Mouse (Mus musculus) neural tube, embryonic 12.5 days (tissue): ENCODE data around the gene Fam83e. TPM values are rescaled to one million over a fixed set of nuclear protein-coding genes. Genes with fewer than 3 reads are reported as not detected.

ENCODE experiments used
- ATAC-seq: fragments of 200-750 bp; cut with Nextera tagmentation; 2 replicates; pipeline ENCODE4 v1.8.0; 2017; ENCODE audit warnings: low read depth, mild to moderate bottlenecking, moderate TSS enrichment, moderate library complexity; ENCODE audit not compliant: low FRiP score
- H3K27ac ChIP-seq: fragments of 300-500 bp; sonication (generic); 2 replicates; pipeline ENCODE4 v1.5.1; 2016
- H3K27me3 ChIP-seq: fragments of 300-500 bp; sonication (generic); replicated peaks from 2 replicates; pipeline ENCODE4 v1.6.1; 2016; ENCODE audit warnings: mild to moderate bottlenecking
- H3K36me3 ChIP-seq: fragments of 300-500 bp; sonication (generic); 2 replicates; pipeline ENCODE4 v1.6.1; 2016; ENCODE audit warnings: mild to moderate bottlenecking
- H3K4me1 ChIP-seq: fragments of 300-500 bp; sonication (generic); 2 replicates; pipeline ENCODE4 v1.6.1; 2016
- H3K4me2 ChIP-seq: fragments of 300-500 bp; sonication (generic); replicated peaks from 2 replicates; pipeline ENCODE4 v1.6.1; 2016; ENCODE audit warnings: mild to moderate bottlenecking
- H3K4me3 ChIP-seq: fragments of 300-500 bp; sonication (generic); 2 replicates; pipeline ENCODE4 v1.5.1; 2016
- H3K9ac ChIP-seq: fragments of 300-500 bp; sonication (generic); 2 replicates; pipeline ENCODE4 v1.6.1; 2016; ENCODE audit warnings: mild to moderate bottlenecking
- H3K9me3 ChIP-seq: fragments of 300-500 bp; sonication (generic); 2 replicates; pipeline ENCODE4 v1.6.1; 2016; ENCODE audit warnings: mild to moderate bottlenecking
- WGBS: fragments of 180-500 bp; shearing (Covaris S2); methylation state at CpG from one replicate; pipeline ENCODE4 v1.1.7; 2016; 5-methylcytosine and 5-hydroxymethylcytosine counted together
- polyA plus RNA-seq: library from polyadenylated mRNA; unstranded; fragments of >200 nt; fragmentation: Nextera tagmentation; extraction: Ambion mirVana; gene quantifications from 2 replicates; pipeline ENCODE4 v1.2.1, GENCODE M21; 2016

Fam83e gene
- polyA plus RNA-seq, 1 experiment from 2014 or later = 0.94 TPM

DNA sequence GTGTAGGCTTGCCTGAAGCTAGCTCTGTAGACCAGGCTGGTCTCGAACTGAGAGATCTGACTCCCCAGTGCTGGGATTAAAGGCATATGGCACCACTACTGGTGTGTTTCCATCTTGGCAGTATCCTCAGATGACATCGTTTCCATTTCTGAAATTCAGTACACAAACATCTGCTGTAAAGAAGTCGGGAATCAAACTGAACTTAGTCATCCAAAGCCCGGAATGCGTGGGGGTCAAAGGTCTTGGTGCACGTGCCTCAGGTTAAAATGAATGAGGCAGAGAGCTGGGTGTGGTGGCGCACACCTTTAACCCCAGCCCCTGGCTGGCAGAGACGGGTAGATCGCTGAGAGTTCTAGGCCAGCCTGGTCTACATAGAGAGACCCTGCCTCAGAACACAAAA is 29.1 kb downstream of the Fam83e start:
- no peaks in the 10 kb centered on the region for H3K27me3 ChIP-seq
- no peak overlapping the region for H3K9ac ChIP-seq
- WGBS = 80% methylated on average over 9 of the region's 9 CpGs
- H3K4me2 ChIP-seq = no peak overlapping the region
- H3K4me3 ChIP-seq = no peak overlapping the region
- H3K27ac ChIP-seq = no peak overlapping the region
- H3K4me1 ChIP-seq = 0 out of 2 replicates have a peak, but pooled peaks cover 12% of the 10 kb centered on the region
- H3K9me3 ChIP-seq = no peaks in the 10 kb centered on the region
- no peak for ATAC-seq
- no peaks in the 10 kb centered on the region for H3K36me3 ChIP-seq

- 55% methylated on average over 6 of the region's 6 CpGs for WGBS
- peaks cover 27% of the 10 kb centered on the region for H3K27me3 ChIP-seq
- H3K36me3 ChIP-seq = no peaks in the 10 kb centered on the region
- no peaks in the 10 kb centered on the region for H3K9me3 ChIP-seq
- H3K4me1 ChIP-seq = peaks cover 5% of the 10 kb centered on the region
- no peak overlapping the region for H3K4me2 ChIP-seq
- no peak overlapping the region for H3K4me3 ChIP-seq
- H3K27ac ChIP-seq = no peak overlapping the region
- no peak for ATAC-seq
- no peak overlapping the region for H3K9ac ChIP-seq
Observed at GRCm38 (mm10) chr7:45755703-45756102, 34.7 kb downstream of the Fam83e start.

DNA sequence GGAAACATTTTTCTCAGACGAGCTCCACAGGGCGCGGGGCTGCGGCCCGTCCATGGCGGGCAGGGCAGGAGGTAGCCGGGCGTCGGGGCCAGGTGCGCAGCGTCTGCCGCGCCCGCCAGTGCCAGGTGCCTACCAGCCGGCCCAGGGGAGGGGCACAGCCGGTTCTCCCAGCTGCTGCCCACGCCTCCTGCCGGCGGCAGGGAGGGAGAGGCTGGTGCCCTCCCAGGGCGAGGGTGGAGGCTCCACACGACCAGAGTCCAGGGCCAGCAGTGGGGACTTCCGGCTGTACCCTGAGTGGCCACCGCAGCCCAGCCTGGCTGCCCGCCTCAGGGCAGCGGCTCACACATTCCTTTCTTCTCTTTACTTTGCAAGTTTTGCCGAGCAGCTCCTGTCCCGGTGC is 38.4 kb downstream of the Fam83e start:
- no peaks in the 10 kb centered on the region for H3K9me3 ChIP-seq
- 8% methylated on average over 22 of the region's 27 CpGs for WGBS
- ATAC-seq = no peak
- peak overlapping the region; percentile 51 for H3K4me2 ChIP-seq
- peaks cover 27% of the 10 kb centered on the region for H3K27me3 ChIP-seq
- H3K36me3 ChIP-seq = no peaks in the 10 kb centered on the region
- peaks cover 5% of the 10 kb centered on the region for H3K4me1 ChIP-seq
- 0 out of 2 replicates have a peak overlapping the region, but pooled peaks have one; percentile 26 for H3K9ac ChIP-seq
- H3K27ac ChIP-seq = no peak overlapping the region
- 0 out of 2 replicates have a peak overlapping the region, but pooled peaks have one; percentile 13 for H3K4me3 ChIP-seq

DNA sequence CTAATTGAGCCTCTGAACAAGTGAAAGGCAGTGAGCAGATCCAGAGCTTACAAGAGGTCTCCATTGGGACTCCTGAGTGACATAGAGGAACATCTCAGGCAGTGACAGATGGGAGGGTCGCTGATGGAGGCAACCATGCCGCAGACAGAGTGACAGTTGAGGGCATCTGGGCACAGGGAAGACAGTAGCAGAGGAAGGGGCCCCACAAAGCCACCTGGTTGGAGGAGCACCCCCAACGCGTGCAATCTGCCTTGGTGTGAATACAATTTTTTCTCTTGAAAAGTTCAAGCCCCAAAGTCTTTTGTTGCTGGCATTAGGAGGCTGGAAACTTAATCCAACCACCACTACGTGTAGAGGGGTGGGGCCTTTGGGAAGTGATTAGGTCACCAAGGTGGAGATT is 39.1 kb downstream of the Fam83e start:
- no peak overlapping the region for H3K4me2 ChIP-seq
- H3K4me3 ChIP-seq = no peak overlapping the region
- no peak for ATAC-seq
- WGBS = 73% methylated on average over 5 of the region's 5 CpGs
- H3K9ac ChIP-seq = no peak overlapping the region
- no peaks in the 10 kb centered on the region for H3K36me3 ChIP-seq
- H3K27me3 ChIP-seq = peaks cover 27% of the 10 kb centered on the region
- H3K9me3 ChIP-seq = no peaks in the 10 kb centered on the region
- peaks cover 5% of the 10 kb centered on the region for H3K4me1 ChIP-seq
- H3K27ac ChIP-seq = no peak overlapping the region

DNA sequence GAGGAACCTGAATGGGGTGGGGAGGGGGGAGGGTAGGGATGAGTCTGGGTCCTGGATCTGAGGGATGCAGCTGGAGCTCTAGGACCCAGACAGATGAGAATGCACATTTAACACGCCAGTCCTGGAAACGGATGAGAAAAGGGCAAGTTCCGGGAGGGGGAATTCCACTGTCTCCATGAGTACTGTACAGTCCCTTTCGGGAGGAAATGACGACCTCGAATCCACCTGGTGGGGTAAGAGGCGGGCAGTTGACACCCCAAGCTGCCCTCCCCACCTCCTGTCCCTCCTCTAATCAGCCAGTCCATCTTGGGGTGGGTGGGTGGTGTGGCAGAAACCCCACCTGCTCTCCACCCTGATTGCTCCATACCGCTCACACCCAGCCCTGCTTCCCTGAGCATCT is 45.0 kb downstream of the Fam83e start:
- H3K4me1 ChIP-seq = no peaks in the 10 kb centered on the region
- no peak overlapping the region for H3K9ac ChIP-seq
- no peaks in the 10 kb centered on the region for H3K27me3 ChIP-seq
- no peak overlapping the region for H3K27ac ChIP-seq
- no peak overlapping the region for H3K4me2 ChIP-seq
- H3K36me3 ChIP-seq = no peaks in the 10 kb centered on the region
- H3K4me3 ChIP-seq = no peak overlapping the region
- 57% methylated on average over 8 of the region's 8 CpGs for WGBS
- no peaks in the 10 kb centered on the region for H3K9me3 ChIP-seq
- ATAC-seq = no peak

DNA sequence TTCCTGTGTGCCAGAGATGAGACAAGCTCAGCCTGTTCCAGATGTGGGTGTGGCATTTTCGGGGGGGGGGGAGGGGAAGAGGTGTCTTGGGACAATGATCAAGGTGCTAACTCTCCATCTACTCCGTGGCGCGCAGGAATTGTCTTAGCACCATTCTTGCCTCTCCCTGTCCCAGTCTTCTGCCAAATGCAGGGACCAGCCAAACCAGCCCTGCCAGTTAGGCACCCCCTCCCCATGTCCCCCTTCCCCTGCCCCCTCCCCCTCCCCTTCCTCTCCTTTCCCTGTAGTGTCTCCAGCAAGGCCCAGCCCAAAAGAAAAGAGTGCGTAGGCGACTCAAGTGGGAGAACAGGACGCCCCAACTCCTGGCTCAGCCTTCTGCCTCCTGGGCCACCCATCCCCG is 45.8 kb downstream of the Fam83e start:
- ATAC-seq = no peak
- Histone ChIP-seq H3K27me3 (no peaks in the 10 kb centered on the region), H3K9me3 (no peaks in the 10 kb centered on the region), H3K4me1 (no peaks in the 10 kb centered on the region), H3K9ac (no peak overlapping the region), H3K4me3 (no peak overlapping the region), H3K4me2 (no peak overlapping the region), H3K36me3 (no peaks in the 10 kb centered on the region), H3K27ac (no peak overlapping the region)
- 60% methylated on average over 8 of the region's 8 CpGs for WGBS

- no peak for ATAC-seq
- H3K9ac ChIP-seq = no peak overlapping the region
- no peaks in the 10 kb centered on the region for H3K27me3 ChIP-seq
- no peak overlapping the region for H3K4me2 ChIP-seq
- H3K9me3 ChIP-seq = no peaks in the 10 kb centered on the region
- H3K36me3 ChIP-seq = no peaks in the 10 kb centered on the region
- H3K4me1 ChIP-seq = no peaks in the 10 kb centered on the region
- H3K27ac ChIP-seq = no peak overlapping the region
- H3K4me3 ChIP-seq = no peak overlapping the region
- WGBS = 91% methylated on average over 6 of the region's 6 CpGs
Observed at GRCm38 (mm10) chr7:45767500-45767899, 46.5 kb downstream of the Fam83e start.

DNA sequence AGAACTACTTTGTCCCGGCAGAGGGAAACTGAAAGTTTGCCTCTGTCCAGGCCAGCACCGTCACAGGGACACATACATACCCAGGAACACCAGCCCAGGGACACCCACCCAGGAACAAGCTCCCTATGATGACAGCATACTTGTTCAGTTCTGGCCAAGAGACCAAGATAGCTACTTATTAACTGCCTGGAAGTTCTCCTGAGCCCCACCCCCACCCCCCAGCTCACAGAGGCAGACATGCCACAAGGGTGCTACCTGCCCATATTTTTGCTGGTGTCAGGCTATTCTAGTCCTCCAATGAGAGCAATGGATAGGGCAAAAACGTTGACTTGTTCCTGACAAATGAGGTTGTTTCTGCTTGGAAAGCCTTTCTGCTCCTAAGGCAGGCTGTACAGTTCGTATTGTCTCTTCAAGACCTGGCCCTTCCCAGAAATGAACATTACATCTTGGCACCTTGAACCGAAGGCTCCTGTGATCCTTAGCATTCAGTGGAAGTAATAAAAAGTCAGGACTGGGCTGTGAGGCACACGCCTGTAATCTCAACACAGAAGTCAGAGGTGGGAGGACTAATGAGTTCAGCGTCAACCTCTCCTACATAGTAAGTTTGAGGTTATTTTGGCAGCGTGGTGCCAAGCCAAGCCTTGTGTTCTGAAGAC is 49.5 kb downstream of the Fam83e start:
- Histone ChIP-seq H3K4me2 (no peak overlapping the region), H3K27me3 (no peaks in the 10 kb centered on the region), H3K4me1 (no peaks in the 10 kb centered on the region), H3K4me3 (no peak overlapping the region), H3K36me3 (no peaks in the 10 kb centered on the region), H3K27ac (no peak overlapping the region), H3K9ac (no peak overlapping the region), H3K9me3 (no peaks in the 10 kb centered on the region)
- WGBS = 79% methylated on average over 8 of the region's 8 CpGs
- ATAC-seq = no peak

- WGBS = 66% methylated on average over 4 of the region's 4 CpGs
- no peaks in the 10 kb centered on the region for H3K36me3 ChIP-seq
Observed at GRCm38 (mm10) chr7:45771101-45771500, 50.1 kb downstream of the Fam83e start.

DNA sequence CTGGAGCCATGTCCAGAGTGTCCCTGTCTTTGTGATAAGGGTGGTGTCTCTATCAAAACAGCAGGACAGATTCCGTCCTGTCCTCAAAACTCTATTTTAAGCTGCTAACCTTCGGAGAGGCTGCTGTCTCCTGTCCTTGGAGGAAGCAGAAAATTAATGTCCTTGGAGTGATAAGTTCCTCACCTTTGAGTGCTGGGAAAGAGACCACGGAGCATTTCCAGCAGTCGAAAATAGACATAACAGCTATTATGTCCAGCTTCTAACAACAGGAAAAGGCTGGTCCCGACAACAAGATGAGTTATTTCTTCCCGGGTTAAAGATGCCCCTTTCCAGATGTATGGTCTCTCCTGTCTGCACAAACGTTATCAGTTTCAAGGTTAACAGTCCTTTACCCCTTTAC is 54.2 kb downstream of the Fam83e start:
- WGBS = 84% methylated on average over 7 of the region's 7 CpGs
- no peaks in the 10 kb centered on the region for H3K36me3 ChIP-seq
- H3K4me3 ChIP-seq = no peak overlapping the region
- ATAC-seq = no peak
- H3K27me3 ChIP-seq = no peaks in the 10 kb centered on the region; the same call in 1 of the 2 replicates
- H3K4me2 ChIP-seq = no peak overlapping the region
- H3K4me1 ChIP-seq = 0 out of 2 replicates have a peak, but pooled peaks cover 12% of the 10 kb centered on the region
- no peak overlapping the region for H3K9ac ChIP-seq
- no peak overlapping the region for H3K27ac ChIP-seq
- H3K9me3 ChIP-seq = no peaks in the 10 kb centered on the region

More at GRCm38 (mm10) chr7:45771101-45771500, 50.1 kb downstream of the Fam83e start:
- H3K4me1 ChIP-seq = no peaks in the 10 kb centered on the region
- no peak overlapping the region for H3K9ac ChIP-seq
- H3K4me2 ChIP-seq = no peak overlapping the region
- no peak overlapping the region for H3K27ac ChIP-seq
- H3K27me3 ChIP-seq = no peaks in the 10 kb centered on the region
- no peak for ATAC-seq
- no peak overlapping the region for H3K4me3 ChIP-seq
- no peaks in the 10 kb centered on the region for H3K9me3 ChIP-seq

Other genes starting within 250 kb of the Fam83e start
- gene Tulp2, start 239.3 kb upstream of the Fam83e start, polyA plus RNA-seq = 0.41 and 0.60 TPM in 2 replicates
- gene Gm45808, start 234.4 kb upstream of the Fam83e start, polyA plus RNA-seq = not detected in 2 replicates
- gene Dhdh, start 232.4 kb upstream of the Fam83e start, polyA plus RNA-seq = 2.3 and 2.8 TPM in 2 replicates
- 118 and 119 TPM in 2 replicates for gene Nucb1, start 210.8 kb upstream of the Fam83e start, polyA plus RNA-seq
- 19.4 and 20.1 TPM in 2 replicates for gene Ppp1r15a, start 194.9 kb upstream of the Fam83e start, polyA plus RNA-seq
- 3.2 and 3.5 TPM in 2 replicates for gene Plekha4, start 194.9 kb upstream of the Fam83e start, polyA plus RNA-seq
- 0.26 and 0.43 TPM in 2 replicates for gene Hsd17b14, start 166.3 kb upstream of the Fam83e start, polyA plus RNA-seq
- 25.7 and 29.2 TPM in 2 replicates for gene Bcat2, start 151.1 kb upstream of the Fam83e start, polyA plus RNA-seq
- gene Fgf21, start 105.7 kb upstream of the Fam83e start, polyA plus RNA-seq = not detected in 2 replicates
- not detected in 2 replicates for gene Fut1, start 103.9 kb upstream of the Fam83e start, polyA plus RNA-seq
- gene Izumo1, start 99.4 kb upstream of the Fam83e start, polyA plus RNA-seq = 0.23 TPM in 1 of 2 replicates, not detected in the other
- gene Rasip1, start 93.7 kb upstream of the Fam83e start, polyA plus RNA-seq = 16.5 and 16.8 TPM in 2 replicates
- 3.5 and 4.9 TPM in 2 replicates for gene Mamstr, start 81.2 kb upstream of the Fam83e start, polyA plus RNA-seq
- 0.17 and 0.20 TPM in 2 replicates for gene Fut2, start 54.8 kb upstream of the Fam83e start, polyA plus RNA-seq
- gene Ntn5, start 37.2 kb upstream of the Fam83e start, polyA plus RNA-seq = 1.2 and 1.7 TPM in 2 replicates
- gene Sec1, start 26.8 kb upstream of the Fam83e start, polyA plus RNA-seq = 1.0 and 1.2 TPM in 2 replicates
- 35.5 and 36.6 TPM in 2 replicates for gene Car11, start 21.4 kb upstream of the Fam83e start, polyA plus RNA-seq
- 4.1 TPM in 2 replicates for gene Dbp, start 16.1 kb upstream of the Fam83e start, polyA plus RNA-seq
- 665 and 700 TPM in 2 replicates for gene Rpl18, start 5.8 kb upstream of the Fam83e start, polyA plus RNA-seq
- 28.0 and 29.0 TPM in 2 replicates for gene Sphk2, start 3.2 kb upstream of the Fam83e start, polyA plus RNA-seq
- not detected in 2 replicates for gene Spaca4, start 4.6 kb downstream of the Fam83e start, polyA plus RNA-seq
- gene Lmtk3, start 62.5 kb downstream of the Fam83e start, polyA plus RNA-seq = 10.9 and 14.1 TPM in 2 replicates
- gene Sult2b1, start 63.5 kb downstream of the Fam83e start, polyA plus RNA-seq = 2.1 and 2.4 TPM in 2 replicates
- 305 and 308 TPM in 2 replicates for gene Cyth2, start 93.4 kb downstream of the Fam83e start, polyA plus RNA-seq
- gene Kcnj14, start 103.6 kb downstream of the Fam83e start, polyA plus RNA-seq = 0.86 and 0.87 TPM in 2 replicates
- 48.3 and 50.7 TPM in 2 replicates for gene Grwd1, start 109.7 kb downstream of the Fam83e start, polyA plus RNA-seq
- gene Kdelr1, start 151.6 kb downstream of the Fam83e start, polyA plus RNA-seq = 41.8 and 54.4 TPM in 2 replicates
- gene Grin2d, start 157.2 kb downstream of the Fam83e start, polyA plus RNA-seq = 1.3 and 1.5 TPM in 2 replicates
- gene Syngr4, start 175.5 kb downstream of the Fam83e start, polyA plus RNA-seq = 0.22 and 0.56 TPM in 2 replicates
- gene Tmem143, start 175.7 kb downstream of the Fam83e start, polyA plus RNA-seq = 3.9 and 4.4 TPM in 2 replicates
- 32.8 and 33.2 TPM in 2 replicates for gene Emp3, start 200.2 kb downstream of the Fam83e start, polyA plus RNA-seq
- gene Ccdc114, start 202.9 kb downstream of the Fam83e start, polyA plus RNA-seq = 2.8 and 3.7 TPM in 2 replicates